Mouse (Mus musculus) cerebellum, adult 2 months (tissue): Measurements from ENCODE around the gene Capn1. TPM values are rescaled to one million over a fixed set of nuclear protein-coding genes. Genes with fewer than 3 reads are reported as not detected.

Source experiments
- DNase-seq, 2 experiments: peaks; one replicate each; pipeline ENCODE4 v3.0.0; 2021
- H3K27ac ChIP-seq: fragments of 200-500 bp; 2 replicates; pipeline ENCODE4 v1.5.1; 2012; ENCODE audit warnings: low read length, control low read depth, inconsistent platforms; ENCODE audit not compliant: insufficient read depth
- H3K27me3 ChIP-seq: fragments of 200-500 bp; 2 replicates; pipeline ENCODE4 v1.6.1; 2012; ENCODE audit warnings: inconsistent platforms, mild to moderate bottlenecking, low read length, moderate library complexity; ENCODE audit not compliant: control insufficient read depth, insufficient read depth
- H3K4me1 ChIP-seq: fragments of 200-500 bp; 2 replicates; pipeline ENCODE4 v1.6.1; 2011; ENCODE audit warnings: low read length; ENCODE audit not compliant: control insufficient read depth, insufficient read depth
- H3K4me3 ChIP-seq: fragments of 200-500 bp; replicated peaks from 2 replicates; pipeline ENCODE3; 2011; ENCODE audit warnings: mild to moderate bottlenecking, low read depth, low read length, control low read depth; ENCODE audit not compliant: insufficient read depth
- CTCF ChIP-seq: fragments of 200-500 bp; IDR thresholded peaks from 2 replicates; pipeline ENCODE4 v1.5.1; 2011; ENCODE audit warnings: low read depth, mild to moderate bottlenecking, control low read depth, low read length, moderate library complexity, borderline replicate concordance; ENCODE audit not compliant: insufficient read depth
- POLR2A ChIP-seq: fragments of 200-500 bp; IDR thresholded peaks from 2 replicates; pipeline ENCODE4 v1.6.1; 2011; ENCODE audit warnings: low read length, control low read depth, borderline replicate concordance; ENCODE audit not compliant: insufficient read depth
- WGBS: fragments of 180-500 bp; shearing (Covaris S2); methylation state at CpG from one replicate; pipeline ENCODE4 v1.1.7; 2018; 5-methylcytosine and 5-hydroxymethylcytosine counted together
- polyA plus RNA-seq: library from polyadenylated mRNA; depleted of rRNA; stranded (reverse); fragments of >200 nt; gene quantifications from 2 replicates; pipeline ENCODE4 v1.2.3, GENCODE M21; 2012

The Capn1 gene
- polyA plus RNA-seq, 1 experiment: 27.0 TPM

- DNase-seq: no peak
- WGBS: 94% methylated on average over 2 of the region's 2 CpGs
- H3K4me3 ChIP-seq: no peak overlapping the region
- H3K27ac ChIP-seq: no peak overlapping the region
- no peak for TF ChIP-seq POLR2A
- TF ChIP-seq CTCF: no peak
- no peaks in the 10 kb centered on the region for H3K27me3 ChIP-seq
- no peaks in the 10 kb centered on the region for H3K4me1 ChIP-seq
Measured at GRCm38 (mm10) chr19:5965910-5966309, 49.8 kb downstream of the Capn1 start.

GRCm38 (mm10) chr19:5965280-5965679 lies 50.4 kb downstream of the Capn1 start:
- peak; percentile 64 to 75 for DNase-seq
- no peaks in the 10 kb centered on the region for H3K27me3 ChIP-seq
- H3K4me1 ChIP-seq: no peaks in the 10 kb centered on the region
- 15% methylated on average over 4 of the region's 4 CpGs for WGBS
- no peak overlapping the region for H3K4me3 ChIP-seq
- no peak overlapping the region for H3K27ac ChIP-seq
- no peak for TF ChIP-seq POLR2A
- TF ChIP-seq CTCF: peak; percentile 86

- 84% methylated on average over 2 of the region's 2 CpGs for WGBS
- no peaks in the 10 kb centered on the region for H3K4me1 ChIP-seq
- H3K27ac ChIP-seq: no peak overlapping the region
- DNase-seq: no peak
- H3K27me3 ChIP-seq: no peaks in the 10 kb centered on the region
- peak overlapping the region; percentile 84 for H3K4me3 ChIP-seq
- no peak for TF ChIP-seq POLR2A
Measured at GRCm38 (mm10) chr19:5964804-5965203, 50.9 kb downstream of the Capn1 start.

- Histone ChIP-seq H3K27ac (0 out of 2 replicates have a peak within 1 kb of the TSS, but pooled peaks have one; percentile 8), H3K27me3 (no peaks in the 10 kb centered on the region), H3K4me1 (no peaks in the 10 kb centered on the region), H3K4me3 (peak within 1 kb of the TSS; percentile 84)
- DNase-seq: peak; percentile 88 to 90
- TF ChIP-seq CTCF: no peak
- TF ChIP-seq POLR2A: peak; percentile 90; the same call in 1 of the 2 replicates
- WGBS: under 1% methylated on average over 50 of the region's 50 CpGs
Measured at GRCm38 (mm10) chr19:5963883-5964562, 51.7 kb downstream of the Capn1 start, which contains the start of gene Pola2. TSS of gene Pola2 (minus strand) at chr19:5964202.

- no peak for TF ChIP-seq CTCF
- TF ChIP-seq POLR2A: no peak
- no peaks in the 10 kb centered on the region for H3K27me3 ChIP-seq
- H3K4me1 ChIP-seq: no peaks in the 10 kb centered on the region
- no peak overlapping the region for H3K4me3 ChIP-seq
- no peak for DNase-seq
- no peak overlapping the region for H3K27ac ChIP-seq
- WGBS: 22% methylated on average over 1 of the region's 1 CpGs
Measured at GRCm38 (mm10) chr19:5962651-5963050, 53.0 kb downstream of the Capn1 start.

- H3K4me3 ChIP-seq: no peak overlapping the region
- H3K4me1 ChIP-seq: no peaks in the 10 kb centered on the region
- TF ChIP-seq POLR2A (no peak), CTCF (no peak)
- WGBS: 92% methylated on average over 5 of the region's 5 CpGs
- H3K27me3 ChIP-seq: no peaks in the 10 kb centered on the region
- no peak for DNase-seq
- H3K27ac ChIP-seq: no peak overlapping the region
Measured at GRCm38 (mm10) chr19:5957371-5957770, 58.3 kb downstream of the Capn1 start.

DNA sequence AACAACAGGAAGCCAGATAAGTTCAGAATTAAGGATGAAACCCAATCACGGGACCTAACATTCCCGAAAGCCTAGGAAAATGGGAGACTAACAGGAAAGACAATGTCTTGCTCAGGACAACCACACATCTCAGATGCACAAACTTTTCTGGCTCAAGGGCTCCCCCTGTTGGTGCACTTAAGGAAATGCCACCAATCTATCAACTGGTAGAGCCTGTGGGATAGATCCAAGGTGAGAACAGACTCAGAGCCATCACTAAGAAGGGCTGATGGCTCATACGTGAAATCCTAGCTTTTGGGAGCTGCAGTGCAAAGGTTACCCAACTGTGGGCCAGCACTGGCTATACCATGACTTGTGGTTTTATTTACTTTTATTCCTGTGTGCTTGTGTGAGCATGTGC lies 59.0 kb downstream of the Capn1 start:
- 3% methylated on average over 3 of the region's 3 CpGs for WGBS
- Histone ChIP-seq H3K4me3 (no peak overlapping the region), H3K27me3 (no peaks in the 10 kb centered on the region), H3K27ac (no peak overlapping the region), H3K4me1 (no peaks in the 10 kb centered on the region)
- TF ChIP-seq CTCF (peak; percentile 87), POLR2A (no peak)
- DNase-seq: peak; percentile 84 to 87

GRCm38 (mm10) chr19:5955704-5956670 lies 59.7 kb downstream of the Capn1 start:
- no peak for DNase-seq
- 86% methylated on average over 28 of the region's 28 CpGs for WGBS
- Histone ChIP-seq H3K27ac (no peak overlapping the region), H3K4me3 (no peak overlapping the region), H3K27me3 (no peaks in the 10 kb centered on the region), H3K4me1 (no peaks in the 10 kb centered on the region)
- no peak for TF ChIP-seq POLR2A
- TF ChIP-seq CTCF: no peak
